Mouse (Mus musculus) gastrocnemius, postnatal 25 days (tissue): ENCODE results near the gene Nob1. TPM values are rescaled to one million over a fixed set of nuclear protein-coding genes. Genes with fewer than 3 reads are reported as not detected.

ENCODE experiments used
- DNase-seq: peaks from one replicate; pipeline ENCODE4 v3.0.0; 2022
- total RNA-seq, 2 experiments: library from RNA; stranded (reverse); gene quantifications; 1 replicate in 1 of 2; 2 replicates in 1 of 2; pipeline ENCODE4 v1.2.3; 2021

Gene Nob1
- total RNA-seq, 2 experiments from 2014 or later: 14.6 to 19.2 TPM

DNA sequence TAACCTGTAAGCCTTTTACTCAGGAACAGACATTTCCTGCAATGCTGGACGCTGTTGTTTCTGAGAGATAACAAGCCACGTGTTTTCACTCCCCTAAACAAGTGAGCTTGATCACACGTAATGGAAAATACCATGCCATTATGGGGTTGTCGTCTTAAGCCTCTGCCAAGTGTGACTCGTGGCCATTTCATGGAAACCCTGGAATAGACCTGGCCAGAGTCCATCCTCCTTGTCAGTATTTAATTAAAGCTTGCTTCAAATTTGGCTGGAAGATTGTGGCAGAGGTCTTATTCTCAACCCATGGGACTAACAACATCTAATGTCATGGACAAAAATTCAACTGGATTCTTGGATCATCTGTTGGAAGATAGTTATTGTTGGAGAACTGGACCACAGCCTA, 38.7 kb downstream of the Nob1 start:
- no peak for DNase-seq

- DNase-seq: no peak
Measured at GRCm38 (mm10) chr8:107385063-107385462, 39.8 kb downstream of the Nob1 start.

- DNase-seq: no peak
Measured at GRCm38 (mm10) chr8:107384651-107385050, 40.2 kb downstream of the Nob1 start.

- DNase-seq: no peak
Measured at GRCm38 (mm10) chr8:107382898-107383297, 42.0 kb downstream of the Nob1 start.

DNA sequence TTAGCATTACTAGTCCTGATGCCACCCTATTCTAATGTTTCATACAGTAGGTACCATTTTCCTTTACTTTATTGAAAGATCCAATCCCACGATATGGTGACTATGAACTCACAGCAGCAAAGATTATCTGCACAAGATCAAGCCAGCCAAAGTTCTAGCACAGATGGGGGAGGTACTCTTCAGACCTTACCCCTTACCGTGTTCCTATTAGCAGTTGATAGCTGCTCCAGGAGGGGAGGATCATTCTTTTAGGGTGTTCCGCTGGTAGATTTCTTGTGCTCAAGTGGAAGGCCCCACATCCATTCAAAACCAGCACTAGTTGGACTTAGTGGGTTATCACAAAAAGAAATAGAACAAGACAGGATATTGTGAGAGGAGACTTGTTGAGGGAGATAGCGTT, 43.2 kb downstream of the Nob1 start:
- DNase-seq: no peak

DNA sequence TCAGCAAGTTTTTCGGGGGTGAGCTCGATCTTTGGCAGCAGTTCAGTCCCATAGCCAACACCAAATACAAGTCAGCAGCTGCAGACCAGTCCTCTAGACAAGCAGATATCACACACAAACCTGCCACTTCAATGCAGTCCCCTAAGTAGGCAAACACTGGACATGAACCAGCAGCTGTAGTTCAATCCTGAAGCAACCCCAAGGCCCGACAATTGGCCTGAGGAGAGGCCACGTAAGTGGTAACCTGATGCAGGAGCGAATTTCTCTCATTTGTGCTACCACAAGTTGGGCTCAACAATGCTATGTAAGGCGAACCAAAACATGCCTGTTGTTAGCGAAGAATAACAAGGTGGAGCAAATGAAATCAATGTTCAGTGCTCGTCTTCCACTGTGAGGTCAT, 44.1 kb downstream of the Nob1 start:
- DNase-seq: no peak

- no peak for DNase-seq
Measured at GRCm38 (mm10) chr8:107377346-107377745, 47.5 kb downstream of the Nob1 start.

- DNase-seq: no peak
Measured at GRCm38 (mm10) chr8:107370311-107370710, 54.5 kb downstream of the Nob1 start.

Other genes starting within 250 kb of the Nob1 start
- gene Nfat5, start 131.6 kb downstream of the Nob1 start, total RNA-seq: 10 to 100 TPM; 14.4 to 16.9 TPM
- 10 to 100 TPM in 1 of 2 experiments, 1 to 10 TPM in 1; 9.8 to 11.7 TPM for gene Nqo1, start 21.8 kb downstream of the Nob1 start, total RNA-seq
- 10 to 100 TPM; 13.0 to 16.2 TPM for gene Wwp2, start 11.3 kb upstream of the Nob1 start, total RNA-seq
- gene Psmd7, start 163.4 kb upstream of the Nob1 start, total RNA-seq: 100 to 1,000 TPM; 114 to 124 TPM